Mouse (Mus musculus) CD4-positive, CD25-positive, alpha-beta regulatory T cell, adult 9 weeks (primary cell): ENCODE data around the gene Scd3. TPM values are rescaled to one million over a fixed set of nuclear protein-coding genes. Genes with fewer than 3 reads are reported as not detected.

Experiments used
- polyA plus RNA-seq: library from polyadenylated mRNA; unstranded; fragments of 100-300 nt; shearing (Covaris generic); gene quantifications from one replicate; pipeline ENCODE4 v1.2.1, GENCODE M21; 2017

Scd3 gene
- polyA plus RNA-seq = not detected

GRCm38 (mm10) chr19:44203015-44203564, at the start of gene Scd3:
Gene Scd3, plus strand, starts transcription at chr19:44203269.

GRCm38 (mm10) chr19:44192342-44192741, 10.7 kb upstream of the Scd3 start, which contains the start of gene Pkd2l1:
Gene Pkd2l1, minus strand, starts transcription at chr19:44192442.

GRCm38 (mm10) chr19:44292941-44293768, 90.1 kb downstream of the Scd3 start, which contains the start of gene Scd2:
Gene Scd2, plus strand, starts transcription at chr19:44293674.

Other genes with a start within 250 kb of the Scd3 start
- not detected for gene Cpn1, start 216.7 kb upstream of the Scd3 start, polyA plus RNA-seq
- not detected for gene Cyp2c23, start 174.1 kb upstream of the Scd3 start, polyA plus RNA-seq
- gene Erlin1, start 133.5 kb upstream of the Scd3 start, polyA plus RNA-seq = 6.0 TPM
- gene Chuk, start 95.8 kb upstream of the Scd3 start, polyA plus RNA-seq = 25.3 TPM
- gene Cwf19l1, start 67.4 kb upstream of the Scd3 start, polyA plus RNA-seq = 45.0 TPM
- gene Bloc1s2, start 56.8 kb upstream of the Scd3 start, polyA plus RNA-seq = 141 TPM
- gene Pkd2l1, start 10.8 kb upstream of the Scd3 start, polyA plus RNA-seq = not detected
- gene Scd2, start 90.4 kb downstream of the Scd3 start, polyA plus RNA-seq = 59.0 TPM
- gene Scd4, start 129.8 kb downstream of the Scd3 start, polyA plus RNA-seq = 0.47 TPM
- gene Scd1, start 204.6 kb downstream of the Scd3 start, polyA plus RNA-seq = 1.1 TPM